Mouse (Mus musculus) megakaryocyte progenitor cell, adult 5-6 weeks (primary cell): Measurements from ENCODE around the gene Papln. TPM values are rescaled to one million over a fixed set of nuclear protein-coding genes. Genes with fewer than 3 reads are reported as not detected.

Experiments
- ATAC-seq: replicated peaks from 2 replicates; pipeline ENCODE4 v1.8.0; 2016; ENCODE audit warnings: mild to moderate bottlenecking, moderate TSS enrichment, inconsistent platforms; ENCODE audit not compliant: poor library complexity
- total RNA-seq, 2 experiments: library from RNA; stranded (forward) in 1 of 2; stranded (reverse) in 1 of 2; fragments of 157-497, 149-512 nt in 1 of 2; fragments of 200-1000 nt in 1 of 2; gene quantifications; 2 replicates each; pipeline versions ENCODE4 v1.2.3 to v1.2.4; 2015 to 2017

Gene Papln
- total RNA-seq (2015): not detected in 2 replicates
- total RNA-seq (2017): not detected in 2 replicates

DNA sequence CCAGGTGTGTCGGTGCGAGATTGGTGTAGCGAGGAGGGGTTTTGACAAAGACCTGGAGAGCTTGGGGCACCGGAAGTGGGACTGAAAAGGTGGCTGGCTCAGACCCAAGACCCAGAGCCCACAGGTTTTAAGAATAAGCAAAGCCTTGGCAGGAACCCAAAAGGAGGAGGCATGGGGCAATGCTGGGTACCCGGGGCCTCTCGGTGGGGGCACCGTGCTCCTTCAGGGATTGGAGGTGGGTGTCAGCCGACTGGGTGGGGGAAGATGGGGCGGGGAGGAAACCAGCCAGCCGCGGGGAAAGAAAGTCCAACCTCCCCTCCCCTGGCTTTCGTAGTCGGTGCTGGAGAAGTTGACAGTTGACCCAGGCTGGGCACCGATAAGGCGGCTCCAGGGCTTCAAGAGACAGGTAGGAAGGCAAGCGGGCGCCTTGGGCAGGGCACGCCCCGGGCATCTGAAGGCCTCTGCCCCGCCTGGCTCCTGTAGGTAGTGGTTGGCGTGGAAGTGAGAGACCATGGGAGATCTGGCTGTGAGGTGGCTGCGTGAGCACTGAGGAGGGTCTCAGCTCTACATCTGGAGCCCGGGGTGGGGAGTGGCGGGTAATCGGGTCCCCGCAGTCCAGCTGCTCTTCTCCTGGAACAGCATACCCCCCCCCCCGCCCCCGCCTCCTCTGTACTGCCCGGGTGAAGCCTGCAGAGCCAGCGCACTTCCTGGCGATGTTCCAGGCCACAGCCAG is at the start of gene Papln:
TSS of gene Papln (plus strand) at position 324 of the 733 bp plus-strand sequence.
- ATAC-seq: peak; percentile 49

GRCm38 (mm10) chr12:83713749-83714148 is 49.7 kb upstream of the Papln start:
- ATAC-seq: peak; percentile 63

GRCm38 (mm10) chr12:83716416-83717184 is 46.8 kb upstream of the Papln start:
- ATAC-seq: no peak

GRCm38 (mm10) chr12:83719431-83719830 is 44.0 kb upstream of the Papln start:
- no peak for ATAC-seq

DNA sequence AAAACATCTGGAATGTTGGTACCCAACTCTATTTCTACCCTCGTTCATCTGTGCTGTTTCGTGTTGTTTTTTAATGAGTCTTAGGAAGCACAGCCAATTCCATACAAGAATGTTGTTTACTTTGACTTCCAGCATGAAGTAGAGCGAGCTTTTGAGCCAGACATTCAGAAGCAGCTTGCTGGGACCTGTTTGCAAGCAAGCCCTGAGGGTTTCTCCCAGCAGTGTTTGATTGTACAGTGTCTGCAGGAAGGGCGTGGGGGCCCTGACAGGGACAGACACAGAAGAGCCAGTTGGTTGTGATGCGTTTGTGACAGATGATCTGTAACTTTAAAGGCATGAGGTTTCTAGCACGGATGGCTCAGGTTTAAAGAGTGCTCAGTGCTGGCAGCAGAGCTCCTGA is 42.2 kb upstream of the Papln start:
- ATAC-seq: no peak

DNA sequence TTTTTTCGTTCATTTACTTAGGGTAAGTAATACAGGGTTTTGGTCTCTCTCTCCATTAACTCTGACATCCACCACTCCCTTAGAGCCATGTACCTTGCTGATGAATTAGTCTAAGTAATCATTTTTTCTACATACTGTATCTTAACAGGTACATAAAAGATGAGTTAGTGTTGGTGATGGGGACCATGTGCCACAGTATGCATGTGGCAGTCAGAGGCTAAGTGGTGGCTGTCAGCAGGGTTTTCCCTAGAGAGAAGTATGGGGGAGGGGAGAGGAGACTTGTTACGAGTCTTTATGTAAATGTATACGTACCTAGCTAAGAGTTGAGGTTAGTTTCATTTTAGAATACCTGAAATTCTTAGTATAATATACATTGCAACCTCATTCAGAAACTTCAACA is 40.4 kb upstream of the Papln start:
- ATAC-seq: no peak

DNA sequence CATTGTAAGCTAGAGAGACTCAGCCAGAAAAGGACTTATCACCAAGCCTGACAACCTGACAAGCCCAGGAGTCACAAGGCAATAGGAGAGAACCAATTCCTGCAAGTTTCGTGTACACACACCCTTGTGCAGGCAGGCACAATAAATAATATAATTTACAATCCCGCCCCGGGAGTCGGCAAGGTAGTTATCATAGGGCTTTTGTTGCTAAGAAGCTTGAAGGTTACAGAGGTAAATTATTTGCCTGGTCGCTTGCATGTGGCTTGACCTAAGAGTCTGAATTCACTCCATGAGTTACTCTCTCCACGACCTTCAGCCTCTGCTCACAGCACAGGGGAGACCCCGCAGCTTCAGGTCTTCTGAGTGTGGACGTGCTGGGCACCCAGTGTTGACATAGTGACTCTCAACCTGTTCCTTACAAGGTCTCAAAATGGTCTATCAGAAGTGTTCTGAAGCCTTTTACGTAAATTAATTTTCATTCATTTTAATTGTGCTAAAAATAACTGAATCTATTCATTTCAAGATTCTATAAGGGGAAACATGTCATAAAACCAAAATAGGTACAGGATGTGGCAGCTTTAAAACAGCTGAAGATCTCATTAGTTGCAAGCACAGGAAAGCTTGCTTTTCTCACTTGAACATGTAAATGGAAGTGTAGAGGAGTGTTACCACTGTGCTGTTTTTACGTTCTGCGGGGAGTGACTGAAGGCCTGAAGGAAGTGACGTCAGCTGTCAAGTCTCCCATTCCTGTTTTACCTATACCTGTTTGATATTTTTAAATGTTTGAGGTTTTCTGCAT is 36.7 kb upstream of the Papln start:
- ATAC-seq: no peak

DNA sequence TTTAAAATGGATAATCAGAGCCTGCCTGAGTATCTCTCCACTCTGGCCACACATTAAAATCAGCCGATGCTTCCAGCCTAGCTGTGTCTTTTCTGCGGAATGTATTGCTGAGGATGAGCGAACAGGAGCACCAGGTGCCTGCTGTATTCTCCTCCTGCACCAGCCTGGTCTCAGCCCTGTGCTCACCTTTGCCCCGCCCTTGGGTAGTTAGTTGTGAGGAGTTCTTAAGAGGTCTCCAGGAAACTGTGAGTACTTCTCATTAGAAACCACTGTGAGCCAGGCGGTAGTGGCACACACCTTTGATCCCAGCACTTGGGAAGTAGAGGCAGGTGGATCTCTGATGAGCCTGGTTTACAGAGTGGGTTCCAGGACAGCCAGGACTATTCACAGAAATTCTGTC is 31.2 kb upstream of the Papln start:
- ATAC-seq: no peak

DNA sequence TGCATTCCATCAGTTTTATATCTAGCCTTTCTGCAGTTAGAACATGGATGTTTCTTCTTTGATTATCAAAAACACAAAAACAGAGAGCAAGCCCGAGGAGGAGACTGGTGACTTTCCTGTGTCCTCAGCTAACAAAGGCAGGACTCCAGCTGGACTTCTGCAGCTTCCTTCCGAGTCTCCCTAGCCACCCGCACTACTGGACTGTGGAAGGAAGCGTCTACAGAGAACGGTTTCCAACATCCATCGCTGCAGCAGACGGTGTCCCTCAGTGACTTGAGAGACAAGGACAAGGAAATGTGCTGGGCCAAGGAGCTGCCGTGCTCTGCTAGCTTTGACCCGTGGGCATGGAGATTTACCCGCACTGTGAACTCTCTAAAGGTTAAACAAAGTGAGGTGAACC is 29.4 kb upstream of the Papln start:
- no peak for ATAC-seq

DNA sequence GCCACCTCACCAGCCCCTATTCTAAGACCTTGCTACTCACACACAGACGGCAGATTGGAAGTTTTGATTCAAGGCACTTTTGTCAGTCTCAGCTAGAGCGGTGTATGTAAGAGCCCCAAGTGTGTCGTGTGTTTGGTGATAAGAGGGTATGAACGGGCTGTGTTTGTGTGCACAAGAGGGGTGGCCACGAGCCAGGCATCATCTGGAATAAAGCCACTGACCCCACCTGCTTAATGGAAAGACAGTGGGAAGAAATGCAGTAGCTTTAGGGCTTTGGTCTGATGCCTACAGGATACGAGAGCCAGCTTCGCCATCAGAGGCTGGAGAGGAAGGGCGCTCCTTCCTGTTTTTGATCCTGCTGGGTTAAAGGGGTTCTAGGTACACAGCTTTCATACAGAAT is 27.2 kb upstream of the Papln start:
- 0 out of 2 replicates have a peak, but pooled peaks have one; percentile 14 for ATAC-seq

DNA sequence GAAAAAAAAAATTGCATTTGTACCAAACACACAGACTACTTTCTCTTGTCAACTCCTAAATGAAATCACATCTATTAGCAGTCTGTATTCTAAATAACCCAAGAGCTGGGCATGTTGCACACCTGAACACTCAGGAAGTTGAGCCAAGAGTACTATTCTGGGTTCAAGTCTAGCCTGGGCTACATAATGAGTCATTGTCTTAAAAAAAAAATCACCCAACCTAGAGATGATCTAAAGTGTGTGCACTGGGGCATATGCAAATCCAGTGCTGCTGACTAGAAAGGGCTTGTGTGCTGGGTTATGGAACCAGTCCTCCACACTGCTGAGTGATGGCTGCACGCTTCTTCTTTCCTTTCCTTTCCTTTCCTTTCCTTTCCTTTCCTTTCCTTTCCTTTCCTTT is 24.8 kb upstream of the Papln start:
- ATAC-seq: no peak

- ATAC-seq: no peak
Observed at GRCm38 (mm10) chr12:83741722-83742121, 21.7 kb upstream of the Papln start.

- ATAC-seq: no peak
Observed at GRCm38 (mm10) chr12:83742834-83743233, 20.6 kb upstream of the Papln start.

DNA sequence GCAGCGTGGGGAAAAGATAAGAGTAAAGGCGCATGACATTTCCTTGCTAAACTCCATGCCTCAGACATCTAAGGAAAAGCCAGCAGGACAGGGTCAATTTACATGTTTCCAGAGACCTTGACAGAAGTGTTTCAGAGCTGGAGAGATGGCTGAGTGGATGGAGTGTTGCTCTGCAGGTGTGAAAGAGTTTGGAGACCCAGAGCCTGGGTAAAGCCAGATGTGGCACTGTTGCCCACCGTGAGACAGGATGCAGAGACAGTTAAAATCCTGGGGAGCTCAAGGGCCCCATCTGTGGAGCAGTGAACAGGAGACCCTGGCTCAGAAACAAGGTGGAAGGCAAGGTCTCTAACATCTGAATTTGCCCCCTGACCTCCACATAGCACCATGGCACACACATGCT is 19.7 kb upstream of the Papln start:
- no peak for ATAC-seq

DNA sequence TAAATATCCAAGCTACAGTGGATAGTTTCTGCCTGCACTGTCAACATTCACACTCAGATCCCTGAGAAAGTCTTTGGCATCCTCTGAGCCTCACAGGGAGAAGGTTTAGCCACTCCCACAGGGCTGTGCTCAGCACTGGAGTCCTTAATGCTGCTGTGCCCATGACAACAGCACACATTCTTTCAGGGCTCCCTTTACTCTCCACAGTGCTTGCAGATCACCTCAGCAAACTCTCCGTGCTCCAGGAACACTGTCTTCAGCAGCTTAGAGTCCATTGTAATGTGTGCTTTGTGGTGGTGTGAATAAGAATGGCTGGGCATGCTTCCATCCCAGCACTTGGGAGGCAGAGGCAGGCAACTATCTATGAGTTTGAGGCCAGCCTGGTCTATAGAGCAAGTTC is 14.2 kb upstream of the Papln start:
- no peak for ATAC-seq

DNA sequence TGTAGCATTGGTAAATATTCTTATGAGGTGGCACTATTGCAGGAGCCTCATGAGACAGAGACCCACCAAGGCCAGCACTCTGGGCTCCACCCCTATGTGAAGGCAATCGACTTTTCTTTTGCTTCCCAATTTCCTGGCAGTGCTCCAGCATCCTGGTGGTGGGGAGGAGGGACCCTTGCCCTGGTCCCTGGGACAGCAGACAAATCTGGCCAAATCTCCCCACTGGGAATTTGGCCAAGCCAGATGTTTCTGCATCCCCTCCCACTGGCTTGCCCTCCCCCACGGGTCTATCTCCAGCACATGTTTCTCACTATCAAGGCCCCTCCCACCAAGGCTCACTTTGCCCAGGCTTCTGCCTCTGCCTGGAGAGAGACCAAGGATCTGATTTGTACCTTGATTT is 10.9 kb upstream of the Papln start:
- ATAC-seq: no peak

GRCm38 (mm10) chr12:83758735-83759134 is 4.7 kb upstream of the Papln start:
- no peak for ATAC-seq

DNA sequence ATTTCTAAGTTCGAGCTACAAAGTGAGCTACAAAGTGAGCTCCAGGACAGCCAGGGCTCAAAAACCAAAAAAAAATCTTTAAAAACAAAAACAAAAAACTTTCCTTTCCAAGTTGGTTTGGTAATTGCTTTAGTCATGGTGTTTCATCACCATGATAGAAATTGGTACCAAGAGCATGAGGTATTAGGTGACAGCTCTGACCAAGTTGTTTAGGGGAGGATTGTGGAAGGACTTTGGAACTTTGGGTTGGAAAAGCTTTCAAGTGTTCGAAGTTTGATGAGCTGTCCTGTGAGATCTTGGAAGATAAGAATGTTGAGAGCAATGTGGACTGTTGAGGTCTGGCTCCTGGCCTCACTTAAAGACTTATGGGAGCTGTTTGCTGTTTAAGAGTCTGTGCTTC is 3.2 kb upstream of the Papln start:
- no peak for ATAC-seq

- peak; percentile 77 for ATAC-seq
Observed at GRCm38 (mm10) chr12:83762706-83763105, 728 bp upstream of the Papln start.

GRCm38 (mm10) chr12:83764044-83764365 is 571 bp downstream of the Papln start:
- no peak for ATAC-seq

GRCm38 (mm10) chr12:83764519-83764918 is 1.1 kb downstream of the Papln start:
- ATAC-seq: no peak
